Mouse (Mus musculus) hindbrain, postnatal 0 days (tissue): ENCODE data around the gene Fosl2. TPM values are rescaled to one million over a fixed set of nuclear protein-coding genes. Genes with fewer than 3 reads are reported as not detected.

ENCODE experiments used
- ATAC-seq: fragments of 200-750 bp; cut with Nextera tagmentation; 2 replicates; pipeline ENCODE4 v1.8.0; 2017; ENCODE audit warnings: mild to moderate bottlenecking, moderate TSS enrichment, moderate library complexity
- DNase-seq: peaks from one replicate; pipeline ENCODE4 v3.0.0-alpha.2; 2015; ENCODE audit warnings: low spot score
- H3K27ac ChIP-seq: fragments of 300-500 bp; sonication (generic); 2 replicates; pipeline ENCODE4 v1.5.1; 2014; ENCODE audit warnings: mild to moderate bottlenecking
- H3K27me3 ChIP-seq: fragments of 300-500 bp; sonication (generic); 2 replicates; pipeline ENCODE4 v1.6.1; 2014; ENCODE audit warnings: low read length, mixed read lengths; ENCODE audit not compliant: insufficient read depth
- H3K36me3 ChIP-seq: fragments of 300-500 bp; sonication (generic); 2 replicates; pipeline ENCODE4 v1.6.1; 2014; ENCODE audit warnings: low read length, mixed read lengths; ENCODE audit not compliant: insufficient read depth
- H3K4me1 ChIP-seq: fragments of 300-500 bp; sonication (generic); 2 replicates; pipeline ENCODE4 v1.6.1; 2014; ENCODE audit warnings: antibody characterized with exemption, low read length, mixed read lengths; ENCODE audit not compliant: insufficient read depth
- H3K4me2 ChIP-seq: fragments of 300-500 bp; sonication (generic); 2 replicates; pipeline ENCODE4 v1.6.1; 2014; ENCODE audit warnings: low read depth, mild to moderate bottlenecking, low read length, moderate library complexity, mixed read lengths
- H3K4me3 ChIP-seq: fragments of 300-500 bp; sonication (generic); 2 replicates; pipeline ENCODE4 v1.5.1; 2014; ENCODE audit warnings: low read length
- H3K9ac ChIP-seq: fragments of 300-500 bp; sonication (generic); replicated peaks from 2 replicates; pipeline ENCODE4 v1.6.1; 2014; ENCODE audit warnings: mild to moderate bottlenecking, low read length, moderate library complexity, mixed read lengths
- H3K9me3 ChIP-seq: fragments of 300-500 bp; sonication (generic); 2 replicates; pipeline ENCODE4 v1.6.1; 2016; ENCODE audit warnings: low read length, mixed read lengths
- CTCF ChIP-seq: IDR thresholded peaks from 2 replicates; pipeline ENCODE4 v1.5.1; 2016; ENCODE audit warnings: antibody characterized with exemption, control low read depth, low read depth
- WGBS: fragments of 180-500 bp; shearing (Covaris S2); extraction: QIAGEN DNeasy Blood & Tissue Kit; methylation state at CpG from one replicate; pipeline ENCODE4 v1.1.7; 2014; 5-methylcytosine and 5-hydroxymethylcytosine counted together
- polyA plus RNA-seq: library from polyadenylated mRNA; unstranded; fragments of >200 nt; fragmentation: Nextera tagmentation; extraction: Ambion mirVana; gene quantifications from 2 replicates; pipeline ENCODE4 v1.2.1, GENCODE M21; 2015
- total RNA-seq: library from RNA; depleted of rRNA; stranded (reverse); fragments of >200 nt; gene quantifications from 2 replicates; pipeline ENCODE4 v1.2.3, GENCODE M21; 2014

Fosl2 gene
- total and polyA plus RNA-seq, 2 experiments from 2014 or later, result 0.64 to 5.6 TPM

GRCm38 (mm10) chr5:32132971-32133501, 2.6 kb upstream of the Fosl2 start:
- DNase-seq (peak; percentile 66), ATAC-seq (peak; percentile 36; the same call in 1 of the 2 replicates)
- Histone ChIP-seq H3K27ac (peak overlapping the region; percentile 75), H3K9ac (peak overlapping the region; percentile 57), H3K4me2 (peak overlapping the region; percentile 97), H3K9me3 (no peaks in the 10 kb centered on the region), H3K36me3 (no peaks in the 10 kb centered on the region), H3K4me3 (peak overlapping the region; percentile 63), H3K27me3 (peaks cover 11% of the 10 kb centered on the region; the same call in 1 of the 2 replicates), H3K4me1 (peaks cover 3% of the 10 kb centered on the region; the same call in 1 of the 2 replicates)
- no peak for TF ChIP-seq CTCF
- WGBS, result under 1% methylated on average over 43 of the region's 48 CpGs

- Histone ChIP-seq H3K9me3 (no peaks in the 10 kb centered on the region), H3K27ac (peak overlapping the region; percentile 75), H3K36me3 (no peaks in the 10 kb centered on the region), H3K4me1 (peaks cover 3% of the 10 kb centered on the region; the same call in 1 of the 2 replicates), H3K4me3 (peak overlapping the region; percentile 63), H3K27me3 (peaks cover 11% of the 10 kb centered on the region; the same call in 1 of the 2 replicates), H3K4me2 (peak overlapping the region; percentile 97), H3K9ac (peak overlapping the region; percentile 57)
- peak; percentile 46 for DNase-seq
- under 1% methylated on average over 20 of the region's 20 CpGs for WGBS
- ATAC-seq, result no peak
- TF ChIP-seq CTCF, result no peak
Measured at GRCm38 (mm10) chr5:32133549-32134004, 2.0 kb upstream of the Fosl2 start.

- Histone ChIP-seq H3K4me2 (peak overlapping the region; percentile 97), H3K9me3 (no peaks in the 10 kb centered on the region), H3K4me1 (peaks cover 3% of the 10 kb centered on the region; the same call in 1 of the 2 replicates), H3K27me3 (peaks cover 11% of the 10 kb centered on the region; the same call in 1 of the 2 replicates), H3K9ac (peak overlapping the region; percentile 65; the same call in 1 of the 2 replicates), H3K27ac (peak overlapping the region; percentile 81; the same call in 1 of the 2 replicates), H3K36me3 (no peaks in the 10 kb centered on the region), H3K4me3 (peak overlapping the region; percentile 63)
- ATAC-seq, result no peak
- no peak for DNase-seq
- WGBS, result 4% methylated on average over 21 of the region's 21 CpGs
- TF ChIP-seq CTCF, result no peak
Measured at GRCm38 (mm10) chr5:32134051-32134732, 1.4 kb upstream of the Fosl2 start.

- H3K4me2 ChIP-seq, result peak overlapping the region; percentile 97
- no peaks in the 10 kb centered on the region for H3K36me3 ChIP-seq
- no peaks in the 10 kb centered on the region for H3K9me3 ChIP-seq
- peaks cover 3% of the 10 kb centered on the region; the same call in 1 of the 2 replicates for H3K4me1 ChIP-seq
- peak overlapping the region; percentile 81 for H3K27ac ChIP-seq
- WGBS, result under 1% methylated on average over 26 of the region's 54 CpGs
- H3K9ac ChIP-seq, result peak overlapping the region; percentile 65
- peaks cover 11% of the 10 kb centered on the region; the same call in 1 of the 2 replicates for H3K27me3 ChIP-seq
- H3K4me3 ChIP-seq, result peak overlapping the region; percentile 63
- TF ChIP-seq CTCF, result peak; percentile 16; the same call in 1 of the 2 replicates
- ATAC-seq, result peak; percentile 71
- DNase-seq, result no peak
Measured at GRCm38 (mm10) chr5:32134903-32135335, 682 bp upstream of the Fosl2 start.

DNA sequence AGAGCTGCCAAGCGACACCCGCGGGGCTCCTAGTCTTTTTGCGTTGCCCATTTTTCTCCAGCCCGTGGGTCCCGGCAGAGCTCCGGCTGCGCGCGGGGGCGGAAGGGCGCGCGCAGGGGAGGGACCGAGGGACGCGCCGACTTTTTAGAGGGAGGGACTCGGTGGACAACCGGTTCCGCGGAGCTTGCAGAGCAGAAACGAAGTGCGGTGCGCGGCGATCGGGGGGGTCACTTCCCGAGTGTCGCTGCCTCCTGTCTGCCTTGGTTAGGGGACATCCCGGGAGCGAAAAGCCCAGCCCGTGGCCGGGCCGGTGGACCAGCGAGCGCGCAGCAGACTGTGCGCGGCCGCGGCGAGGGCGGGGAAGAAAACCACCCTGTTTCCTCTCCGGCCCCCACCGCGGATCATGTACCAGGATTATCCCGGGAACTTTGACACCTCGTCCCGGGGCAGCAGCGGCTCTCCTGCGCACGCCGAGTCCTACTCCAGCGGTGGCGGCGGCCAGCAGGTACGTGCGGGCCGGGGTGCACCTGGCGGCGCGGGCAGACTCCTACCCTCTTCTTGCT, 781 bp downstream of the Fosl2 start:
- H3K4me2 ChIP-seq, result peak overlapping the region; percentile 97
- DNase-seq (peak; percentile 31), ATAC-seq (no peak)
- H3K27ac ChIP-seq, result peak overlapping the region; percentile 81
- H3K9me3 ChIP-seq, result no peaks in the 10 kb centered on the region
- TF ChIP-seq CTCF, result no peak
- H3K9ac ChIP-seq, result peak overlapping the region; percentile 65
- H3K4me1 ChIP-seq, result peaks cover 3% of the 10 kb centered on the region; the same call in 1 of the 2 replicates
- H3K4me3 ChIP-seq, result peak overlapping the region; percentile 63
- H3K27me3 ChIP-seq, result 0 out of 2 replicates have a peak, but pooled peaks cover 4% of the 10 kb centered on the region
- under 1% methylated on average over 63 of the region's 63 CpGs for WGBS
- H3K36me3 ChIP-seq, result no peaks in the 10 kb centered on the region

- ATAC-seq, result no peak
- Histone ChIP-seq H3K9me3 (no peaks in the 10 kb centered on the region), H3K36me3 (no peaks in the 10 kb centered on the region), H3K27me3 (no peaks in the 10 kb centered on the region), H3K9ac (peak overlapping the region; percentile 65; the same call in 1 of the 2 replicates), H3K4me3 (peak overlapping the region; percentile 63), H3K27ac (no peak overlapping the region), H3K4me2 (peak overlapping the region; percentile 97), H3K4me1 (peaks cover 3% of the 10 kb centered on the region; the same call in 1 of the 2 replicates)
- no peak for DNase-seq
- no peak for TF ChIP-seq CTCF
- WGBS, result 4% methylated on average over 12 of the region's 12 CpGs
Measured at GRCm38 (mm10) chr5:32137106-32137522, 1.5 kb downstream of the Fosl2 start.
